Mouse (Mus musculus) monocyte, adult 59 days (primary cell): ENCODE results near the gene Tas2r116. TPM values are rescaled to one million over a fixed set of nuclear protein-coding genes. Genes with fewer than 3 reads are reported as not detected.

Experiments
- total RNA-seq, 2 experiments: library from RNA; stranded (reverse); gene quantifications; one replicate each; pipeline ENCODE4 v1.2.4; 2023

Gene Tas2r116
- total RNA-seq, result not detected

DNA sequence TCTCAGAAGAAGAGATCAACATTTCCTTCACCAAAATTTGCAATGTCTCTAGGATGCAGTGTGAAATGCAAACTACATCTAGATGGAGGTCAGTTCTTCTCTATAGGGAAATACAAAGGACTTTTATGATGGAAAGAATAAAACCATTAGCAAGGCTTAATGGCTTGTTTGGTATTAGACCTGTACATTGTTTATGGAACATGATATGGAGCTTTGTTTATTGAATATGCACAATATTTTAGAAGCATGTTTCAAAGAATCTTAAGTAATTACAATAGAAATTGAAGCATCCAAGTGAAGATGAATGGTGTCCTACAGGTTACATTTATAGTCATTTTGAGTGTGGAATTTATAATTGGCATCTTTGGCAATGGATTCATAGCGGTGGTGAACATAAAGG, at the start of gene Tas2r116:
Gene Tas2r116, plus strand, starts transcription at position 301 of the 400 bp plus-strand sequence.

DNA sequence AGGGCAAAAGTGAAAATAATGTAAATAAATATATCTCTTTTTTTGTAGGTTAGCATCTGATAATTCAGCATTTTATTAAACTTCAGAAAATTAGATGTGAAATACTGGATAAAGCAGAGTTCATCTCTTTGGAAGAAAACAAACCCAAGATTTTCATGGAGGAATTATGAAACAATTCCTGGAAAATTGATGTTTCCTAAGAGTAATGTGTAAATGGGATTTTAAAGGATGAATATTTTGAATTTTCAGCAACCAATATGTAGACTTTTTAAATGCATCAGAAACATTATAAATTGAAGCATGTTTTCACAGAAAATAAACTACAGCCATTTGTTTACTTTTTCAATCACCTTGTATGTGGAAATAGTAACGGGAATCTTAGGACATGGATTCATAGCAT, 8.4 kb upstream of the Tas2r116 start, which contains the start of gene Tas2r123:
Gene Tas2r123, plus strand, starts transcription at position 301 of the 400 bp plus-strand sequence.

DNA sequence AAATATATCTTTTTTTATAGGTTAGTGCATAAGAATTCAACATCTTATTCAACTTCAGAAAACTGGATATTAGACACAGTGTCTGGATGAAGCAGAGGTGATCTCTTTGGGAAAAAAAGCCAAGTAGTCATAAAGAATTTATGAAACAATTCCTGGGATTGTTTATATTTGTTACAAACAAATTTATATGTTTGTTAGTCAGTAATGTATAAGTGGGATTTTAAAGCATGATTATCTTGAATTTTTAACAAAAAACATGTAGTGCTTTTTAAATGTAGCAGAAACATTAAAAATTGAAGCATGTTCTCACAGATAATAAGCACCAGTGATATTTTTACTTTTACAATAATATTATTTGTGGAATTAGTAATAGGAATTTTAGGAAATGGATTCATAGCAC, 12.5 kb downstream of the Tas2r116 start, which contains the start of gene Tas2r110:
Gene Tas2r110, plus strand, starts transcription at position 301 of the 400 bp plus-strand sequence.

DNA sequence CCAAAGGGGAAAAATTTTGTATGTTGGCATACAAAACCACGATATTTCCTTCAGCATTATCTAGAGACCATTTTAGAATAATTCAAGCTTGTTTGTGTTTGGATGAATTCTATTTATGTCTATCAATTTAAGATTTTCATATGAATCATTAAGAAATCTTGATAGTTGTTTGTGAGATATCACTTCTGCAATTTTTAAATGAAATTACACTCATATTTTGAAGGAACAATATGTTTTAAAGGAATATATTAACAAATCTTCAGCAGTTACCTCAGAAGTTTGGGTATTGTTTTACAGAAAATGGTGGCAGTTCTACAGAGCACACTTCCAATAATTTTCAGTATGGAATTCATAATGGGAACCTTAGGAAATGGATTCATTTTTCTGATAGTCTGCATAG, 37.5 kb downstream of the Tas2r116 start, which contains the start of gene Tas2r113:
Gene Tas2r113, plus strand, starts transcription at position 301 of the 400 bp plus-strand sequence.

Other genes with a start within 250 kb of the Tas2r116 start
- not detected for gene A630073D07Rik, start 203.9 kb upstream of the Tas2r116 start, total RNA-seq
- gene Tas2r120, start 198.5 kb upstream of the Tas2r116 start, total RNA-seq, result not detected
- gene Tas2r121, start 154.4 kb upstream of the Tas2r116 start, total RNA-seq, result not detected
- not detected for gene Tas2r122, start 143.5 kb upstream of the Tas2r116 start, total RNA-seq
- not detected for gene Tas2r115, start 117.4 kb upstream of the Tas2r116 start, total RNA-seq
- not detected for gene Tas2r124, start 100.7 kb upstream of the Tas2r116 start, total RNA-seq
- gene Tas2r102, start 93.3 kb upstream of the Tas2r116 start, total RNA-seq, result not detected
- gene Tas2r136, start 77.3 kb upstream of the Tas2r116 start, total RNA-seq, result not detected
- not detected for gene Tas2r117, start 52.6 kb upstream of the Tas2r116 start, total RNA-seq
- not detected for gene Tas2r123, start 8.3 kb upstream of the Tas2r116 start, total RNA-seq
- not detected for gene Tas2r110, start 12.6 kb downstream of the Tas2r116 start, total RNA-seq
- gene Tas2r113, start 37.6 kb downstream of the Tas2r116 start, total RNA-seq, result not detected
- not detected for gene Tas2r125, start 54.2 kb downstream of the Tas2r116 start, total RNA-seq
- gene Tas2r129, start 95.7 kb downstream of the Tas2r116 start, total RNA-seq, result not detected
- gene Tas2r131, start 102.5 kb downstream of the Tas2r116 start, total RNA-seq, result not detected
- gene Tas2r109, start 125.5 kb downstream of the Tas2r116 start, total RNA-seq, result not detected
- not detected for gene Tas2r103, start 181.7 kb downstream of the Tas2r116 start, total RNA-seq
- not detected for gene Tas2r140, start 200.4 kb downstream of the Tas2r116 start, total RNA-seq
- gene Smim10l1, start 249.5 kb downstream of the Tas2r116 start, total RNA-seq, result 10 to 100 TPM; 18.4 to 19.1 TPM